Mouse (Mus musculus) liver, adult 2 months (tissue): ENCODE results near the gene Dnhd1.

Experiments
- CTCF ChIP-seq: fragments of 200-500 bp; IDR thresholded peaks from 2 replicates; pipeline ENCODE4 v1.5.1; 2011; ENCODE audit warnings: low read depth, low read length, control low read depth
- POLR2A ChIP-seq: fragments of 200-500 bp; IDR thresholded peaks from 2 replicates; pipeline ENCODE4 v1.6.1; 2011; ENCODE audit warnings: low read length, control low read depth; ENCODE audit not compliant: insufficient read depth; ENCODE audit errors: extremely low read depth

- TF ChIP-seq CTCF, result no peak
- 0 out of 2 replicates have a peak, but pooled peaks have one; percentile 5 for TF ChIP-seq POLR2A
Measured at GRCm38 (mm10) chr7:105751491-105752433, 101.1 kb downstream of the Dnhd1 start, which contains the start of gene Tpp1.
